Mouse (Mus musculus) neural tube, embryonic 12.5 days (tissue): ENCODE results near the gene Marveld2. TPM values are rescaled to one million over a fixed set of nuclear protein-coding genes. Genes with fewer than 3 reads are reported as not detected.

Source experiments
- ATAC-seq: fragments of 200-750 bp; cut with Nextera tagmentation; 2 replicates; pipeline ENCODE4 v1.8.0; 2017; ENCODE audit warnings: low read depth, mild to moderate bottlenecking, moderate TSS enrichment, moderate library complexity; ENCODE audit not compliant: low FRiP score
- H3K27ac ChIP-seq: fragments of 300-500 bp; sonication (generic); 2 replicates; pipeline ENCODE4 v1.5.1; 2016
- H3K27me3 ChIP-seq: fragments of 300-500 bp; sonication (generic); replicated peaks from 2 replicates; pipeline ENCODE4 v1.6.1; 2016; ENCODE audit warnings: mild to moderate bottlenecking
- H3K36me3 ChIP-seq: fragments of 300-500 bp; sonication (generic); 2 replicates; pipeline ENCODE4 v1.6.1; 2016; ENCODE audit warnings: mild to moderate bottlenecking
- H3K4me1 ChIP-seq: fragments of 300-500 bp; sonication (generic); 2 replicates; pipeline ENCODE4 v1.6.1; 2016
- H3K4me2 ChIP-seq: fragments of 300-500 bp; sonication (generic); replicated peaks from 2 replicates; pipeline ENCODE4 v1.6.1; 2016; ENCODE audit warnings: mild to moderate bottlenecking
- H3K4me3 ChIP-seq: fragments of 300-500 bp; sonication (generic); 2 replicates; pipeline ENCODE4 v1.5.1; 2016
- H3K9ac ChIP-seq: fragments of 300-500 bp; sonication (generic); 2 replicates; pipeline ENCODE4 v1.6.1; 2016; ENCODE audit warnings: mild to moderate bottlenecking
- H3K9me3 ChIP-seq: fragments of 300-500 bp; sonication (generic); 2 replicates; pipeline ENCODE4 v1.6.1; 2016; ENCODE audit warnings: mild to moderate bottlenecking
- WGBS: fragments of 180-500 bp; shearing (Covaris S2); methylation state at CpG from one replicate; pipeline ENCODE4 v1.1.7; 2016; 5-methylcytosine and 5-hydroxymethylcytosine counted together
- polyA plus RNA-seq: library from polyadenylated mRNA; unstranded; fragments of >200 nt; fragmentation: Nextera tagmentation; extraction: Ambion mirVana; gene quantifications from 2 replicates; pipeline ENCODE4 v1.2.1, GENCODE M21; 2016

The Marveld2 gene
- polyA plus RNA-seq, 1 experiment from 2014 or later: 2.1 TPM

DNA sequence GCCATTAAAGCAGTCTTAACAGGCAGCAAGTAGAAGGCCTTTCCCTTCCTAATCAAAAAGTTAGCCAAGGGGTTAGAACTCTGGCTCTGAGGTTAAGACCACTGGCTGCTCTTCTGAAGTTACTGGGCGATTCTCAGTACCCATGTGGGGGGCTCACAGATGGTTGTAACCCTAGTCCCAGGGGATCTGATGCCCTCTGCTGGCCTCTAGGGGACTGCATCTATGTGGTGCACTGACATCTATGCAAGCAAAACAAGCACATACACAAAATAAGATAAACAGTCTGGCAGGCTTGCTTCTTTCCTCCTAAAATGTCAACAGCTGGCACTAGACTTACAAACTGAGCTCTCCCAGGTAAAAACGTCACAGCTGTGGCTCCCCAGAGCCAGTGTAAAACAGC is 3.9 kb downstream of the Marveld2 start:
- Histone ChIP-seq H3K4me3 (no peak overlapping the region), H3K4me1 (peaks cover 8% of the 10 kb centered on the region)

DNA sequence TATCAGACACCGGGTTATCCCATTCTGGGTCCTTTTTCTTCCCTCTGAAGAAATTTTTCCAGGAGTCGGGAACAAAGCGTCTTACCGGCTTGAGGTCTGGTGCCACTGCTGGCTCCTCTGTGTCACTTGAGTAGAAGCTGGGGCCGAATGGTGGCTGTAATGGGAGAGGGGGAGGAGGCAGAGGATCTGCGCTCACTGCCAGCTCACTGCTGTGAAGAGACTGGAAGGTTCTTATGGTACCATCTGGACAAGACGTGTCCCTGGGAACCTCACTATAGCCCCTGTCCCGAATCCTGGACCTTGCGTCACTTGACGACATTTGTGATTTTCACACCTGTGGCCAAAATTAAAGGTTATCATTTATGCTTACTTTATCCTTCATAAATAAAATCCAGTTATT is 4.5 kb downstream of the Marveld2 start:
- Histone ChIP-seq H3K4me2 (no peak overlapping the region), H3K36me3 (no peaks in the 10 kb centered on the region), H3K27ac (no peak overlapping the region), H3K27me3 (peaks cover 9% of the 10 kb centered on the region), H3K9me3 (peaks cover 5% of the 10 kb centered on the region; the same call in 1 of the 2 replicates), H3K4me1 (peaks cover 8% of the 10 kb centered on the region), H3K9ac (no peak overlapping the region), H3K4me3 (no peak overlapping the region)
- no peak for ATAC-seq
- WGBS: 93% methylated on average over 10 of the region's 10 CpGs

More for the DNA sequence above, 3.9 kb downstream of the Marveld2 start:
- Histone ChIP-seq H3K9me3 (peaks cover 1% of the 10 kb centered on the region; the same call in 1 of the 2 replicates), H3K9ac (no peak overlapping the region), H3K27ac (no peak overlapping the region), H3K36me3 (peaks cover 5% of the 10 kb centered on the region), H3K27me3 (peaks cover 15% of the 10 kb centered on the region), H3K4me2 (no peak overlapping the region)
- no peak for ATAC-seq
- WGBS: 62% methylated on average over 2 of the region's 2 CpGs

DNA sequence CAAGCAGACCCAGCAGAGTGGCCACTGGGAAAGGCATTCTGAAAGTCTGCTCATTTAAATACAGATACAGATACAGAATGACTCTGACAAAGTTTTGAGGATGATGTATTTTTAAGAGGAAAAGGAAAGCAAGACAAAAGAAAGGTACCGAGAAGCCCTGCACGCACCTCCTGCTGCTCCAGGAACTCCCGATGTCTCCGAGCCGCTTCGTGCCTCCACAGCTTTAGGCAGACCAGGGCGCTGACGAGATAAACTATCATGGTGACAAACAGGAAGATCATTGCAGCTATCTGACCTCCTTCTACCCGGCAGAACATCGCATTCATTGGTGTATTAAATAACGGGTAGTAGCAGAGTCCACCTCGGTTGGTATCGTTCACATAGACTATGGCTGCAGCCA is 5.5 kb downstream of the Marveld2 start:
- no peak for ATAC-seq
- Histone ChIP-seq H3K27ac (no peak overlapping the region), H3K4me2 (no peak overlapping the region), H3K4me3 (no peak overlapping the region), H3K27me3 (peaks cover 2% of the 10 kb centered on the region), H3K9me3 (peaks cover 5% of the 10 kb centered on the region; the same call in 1 of the 2 replicates), H3K4me1 (peaks cover under 1% of the 10 kb centered on the region; the same call in 1 of the 2 replicates), H3K36me3 (no peaks in the 10 kb centered on the region), H3K9ac (no peak overlapping the region)
- WGBS: 93% methylated on average over 13 of the region's 13 CpGs

DNA sequence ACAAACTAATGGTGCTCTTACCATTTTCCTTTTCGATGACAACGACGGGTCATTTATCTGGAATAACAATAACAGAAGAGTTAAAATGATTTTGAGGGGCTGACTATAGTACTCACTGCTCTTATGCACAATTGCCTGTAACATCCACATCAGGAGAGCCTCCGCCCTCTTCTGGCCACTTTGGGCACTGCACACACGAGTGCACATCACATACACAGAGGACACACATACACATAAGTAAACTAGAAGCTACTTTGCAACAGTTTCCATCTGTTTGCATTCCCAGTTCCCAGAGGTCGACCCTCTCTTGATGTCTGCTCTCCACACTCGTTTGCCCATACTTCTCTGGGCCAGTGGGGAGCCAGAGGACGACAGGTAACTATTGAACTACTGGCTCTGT is 9.0 kb downstream of the Marveld2 start:
- Histone ChIP-seq H3K27ac (no peak overlapping the region), H3K9me3 (peaks cover 5% of the 10 kb centered on the region; the same call in 1 of the 2 replicates), H3K36me3 (no peaks in the 10 kb centered on the region), H3K27me3 (no peaks in the 10 kb centered on the region), H3K4me2 (no peak overlapping the region), H3K9ac (no peak overlapping the region), H3K4me1 (no peaks in the 10 kb centered on the region), H3K4me3 (no peak overlapping the region)
- 90% methylated on average over 8 of the region's 8 CpGs for WGBS
- ATAC-seq: no peak

DNA sequence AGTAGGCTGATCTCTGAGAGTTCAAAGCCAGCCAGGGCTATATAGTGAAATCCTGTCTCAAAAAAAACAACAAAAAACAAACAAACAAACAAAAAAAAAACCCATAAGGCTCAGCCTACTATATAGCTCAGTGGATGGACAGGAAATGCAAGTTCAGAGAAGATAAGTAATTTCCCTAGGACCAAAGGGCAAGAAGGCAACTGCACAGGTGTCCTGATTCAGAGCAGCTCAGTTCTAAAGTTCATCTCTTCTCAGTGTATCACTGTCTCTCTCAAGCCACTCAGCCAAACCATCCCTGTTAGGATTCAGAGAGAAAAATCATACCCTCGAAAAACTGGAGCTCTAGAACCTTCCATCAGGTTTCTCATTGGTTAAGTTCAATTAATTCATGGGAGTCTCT is 10.9 kb downstream of the Marveld2 start:
- H3K27ac ChIP-seq: no peak overlapping the region

DNA sequence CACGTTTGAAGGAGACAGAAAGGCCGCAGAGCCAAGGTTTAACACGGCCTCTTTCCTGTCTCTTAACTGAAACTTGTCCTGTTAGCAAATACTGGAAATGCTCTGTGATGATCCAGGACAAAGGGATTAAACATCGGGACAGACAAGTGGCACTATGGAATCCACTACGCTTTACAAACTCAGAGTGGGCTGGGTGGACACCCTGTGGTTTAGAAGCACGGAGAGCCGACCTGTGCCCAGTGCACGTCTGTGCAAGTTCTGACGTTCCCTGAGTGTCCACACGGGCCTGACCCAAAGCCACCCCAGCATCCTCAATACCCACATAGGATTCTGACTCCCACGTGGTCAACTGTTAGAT is 13.1 kb downstream of the Marveld2 start:
- H3K9me3 ChIP-seq: peaks cover 5% of the 10 kb centered on the region; the same call in 1 of the 2 replicates
- no peaks in the 10 kb centered on the region for H3K4me1 ChIP-seq
- no peaks in the 10 kb centered on the region for H3K27me3 ChIP-seq
- no peak overlapping the region for H3K4me3 ChIP-seq
- 90% methylated on average over 11 of the region's 11 CpGs for WGBS
- H3K9ac ChIP-seq: no peak overlapping the region
- H3K4me2 ChIP-seq: no peak overlapping the region
- no peak for ATAC-seq
- no peak overlapping the region for H3K27ac ChIP-seq
- no peaks in the 10 kb centered on the region for H3K36me3 ChIP-seq

More for the DNA sequence above, 10.9 kb downstream of the Marveld2 start:
- Histone ChIP-seq H3K9me3 (peaks cover 5% of the 10 kb centered on the region; the same call in 1 of the 2 replicates), H3K4me1 (no peaks in the 10 kb centered on the region), H3K4me2 (no peak overlapping the region), H3K4me3 (no peak overlapping the region), H3K9ac (no peak overlapping the region), H3K36me3 (no peaks in the 10 kb centered on the region), H3K27me3 (no peaks in the 10 kb centered on the region)
- ATAC-seq: no peak
- WGBS: 77% methylated on average over 1 of the region's 1 CpGs

DNA sequence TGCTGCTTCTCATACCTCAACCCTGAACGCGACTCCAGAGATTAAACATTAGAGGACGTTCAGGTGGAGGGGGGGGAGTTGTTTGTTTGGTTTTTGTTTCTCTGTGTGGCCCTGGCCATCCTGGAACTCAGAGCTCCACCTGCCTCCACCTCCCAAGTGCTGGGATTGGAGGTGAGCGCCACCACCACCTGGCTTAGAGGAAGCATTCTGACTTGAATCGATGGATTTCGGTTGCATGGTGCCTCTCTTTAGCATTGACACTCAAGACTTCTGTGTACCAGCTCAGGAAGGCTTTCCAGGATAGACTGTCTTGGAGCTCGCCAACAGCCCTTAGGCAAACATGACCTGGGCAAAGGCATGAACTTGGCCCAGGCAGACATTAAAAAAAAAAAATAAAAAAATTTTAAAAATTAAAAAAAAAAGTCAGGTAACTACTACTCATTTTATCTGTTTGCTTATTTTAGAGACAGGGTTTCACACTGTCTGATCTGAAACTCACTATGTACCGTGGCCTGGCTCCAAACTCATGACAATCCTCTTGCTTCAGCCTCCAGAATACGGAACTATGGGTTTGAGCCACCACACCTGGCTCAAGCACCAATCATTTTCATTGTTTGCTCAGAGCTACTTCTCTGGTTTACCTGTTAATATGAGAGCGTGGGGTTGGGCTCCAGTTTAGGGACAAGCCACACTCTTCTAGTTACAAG is 13.6 kb downstream of the Marveld2 start:
- Histone ChIP-seq H3K27me3 (no peaks in the 10 kb centered on the region), H3K27ac (no peak overlapping the region), H3K4me3 (no peak overlapping the region), H3K9ac (no peak overlapping the region), H3K4me2 (no peak overlapping the region), H3K9me3 (peaks cover 5% of the 10 kb centered on the region; the same call in 1 of the 2 replicates), H3K4me1 (no peaks in the 10 kb centered on the region), H3K36me3 (no peaks in the 10 kb centered on the region)
- no peak for ATAC-seq
- 87% methylated on average over 10 of the region's 10 CpGs for WGBS

DNA sequence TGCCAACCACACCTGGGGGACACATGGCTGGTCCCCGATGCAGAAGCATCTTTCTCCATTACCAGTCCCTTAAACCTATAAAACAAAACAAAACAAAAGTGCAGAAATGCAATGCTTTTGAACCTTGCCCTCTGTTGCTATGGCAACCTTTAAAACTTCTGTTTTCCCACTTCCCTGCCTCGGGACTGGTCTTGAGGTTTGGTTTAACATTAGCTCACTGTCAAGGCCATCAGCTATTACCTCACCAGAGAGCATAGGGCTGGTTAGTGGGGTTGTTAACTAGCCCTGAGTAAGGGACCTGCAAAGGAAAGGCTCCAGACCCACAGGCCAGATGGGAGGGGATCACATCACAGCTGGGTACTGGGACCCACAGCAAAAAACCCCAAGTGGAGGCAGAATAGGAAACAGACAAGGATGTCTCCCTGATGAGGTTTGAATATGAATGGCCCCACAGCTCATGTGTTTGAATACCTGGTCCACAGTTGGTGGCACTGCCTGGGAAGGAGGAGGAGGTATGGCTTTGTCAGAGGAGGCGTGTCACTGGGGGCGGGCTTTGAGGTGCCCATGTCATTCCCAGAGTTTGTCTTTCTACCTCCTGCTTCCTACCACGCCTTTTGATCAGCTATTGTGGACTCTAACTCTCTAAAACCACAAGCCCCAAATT is 14.4 kb downstream of the Marveld2 start:
- H3K4me2 ChIP-seq: no peak overlapping the region
- no peak for ATAC-seq
- no peak overlapping the region for H3K4me3 ChIP-seq
- 61% methylated on average over 5 of the region's 5 CpGs for WGBS
- H3K9me3 ChIP-seq: no peaks in the 10 kb centered on the region
- no peak overlapping the region for H3K9ac ChIP-seq
- no peaks in the 10 kb centered on the region for H3K4me1 ChIP-seq
- no peak overlapping the region for H3K27ac ChIP-seq
- H3K36me3 ChIP-seq: no peaks in the 10 kb centered on the region
- H3K27me3 ChIP-seq: no peaks in the 10 kb centered on the region

DNA sequence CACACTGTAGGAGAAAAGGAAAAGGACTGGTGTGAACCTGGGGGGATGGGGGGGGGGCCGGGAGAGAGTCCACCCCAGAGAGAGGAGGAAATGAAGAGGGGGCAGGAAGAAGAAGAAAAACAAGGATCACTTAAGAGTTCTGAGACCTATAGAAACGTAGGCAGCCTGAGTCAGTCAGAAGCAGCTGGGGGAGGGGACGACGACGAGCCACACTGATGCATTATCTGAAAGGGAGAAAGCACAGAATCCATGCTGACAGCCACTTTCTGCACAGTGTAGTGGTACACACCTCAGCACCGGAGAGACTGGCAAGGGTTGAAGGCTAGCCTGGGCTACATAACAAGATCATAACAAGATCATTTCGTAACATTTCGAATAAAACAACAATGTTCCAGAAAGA is 15.7 kb downstream of the Marveld2 start:
- WGBS: 72% methylated on average over 8 of the region's 8 CpGs
- H3K4me3 ChIP-seq: no peak overlapping the region
- H3K4me1 ChIP-seq: no peaks in the 10 kb centered on the region
- H3K36me3 ChIP-seq: no peaks in the 10 kb centered on the region
- H3K9ac ChIP-seq: no peak overlapping the region
- ATAC-seq: no peak
- H3K27me3 ChIP-seq: no peaks in the 10 kb centered on the region
- no peak overlapping the region for H3K27ac ChIP-seq
- H3K4me2 ChIP-seq: no peak overlapping the region
- no peaks in the 10 kb centered on the region for H3K9me3 ChIP-seq

DNA sequence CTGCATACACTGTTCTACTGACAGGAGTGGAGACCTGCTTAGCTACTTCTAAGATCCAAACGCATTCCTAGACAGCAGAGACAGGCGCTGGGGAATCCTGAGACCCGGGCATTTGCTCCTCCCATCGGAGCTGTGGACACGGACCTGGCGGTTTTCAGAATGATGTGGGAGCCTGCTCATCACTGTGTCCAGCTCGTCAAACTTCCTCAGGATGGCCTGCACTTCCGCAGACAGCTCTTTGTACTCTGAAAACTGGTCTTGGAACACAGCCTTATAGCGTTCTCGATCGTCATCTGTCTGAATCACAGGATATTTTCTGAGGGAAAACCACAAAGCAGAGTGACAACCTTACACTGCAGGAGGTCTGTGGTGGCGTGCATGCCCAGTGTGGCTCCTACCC is 16.5 kb downstream of the Marveld2 start:
- H3K27me3 ChIP-seq: no peaks in the 10 kb centered on the region
- no peaks in the 10 kb centered on the region for H3K9me3 ChIP-seq
- WGBS: 84% methylated on average over 12 of the region's 12 CpGs
- no peak overlapping the region for H3K4me3 ChIP-seq
- H3K9ac ChIP-seq: no peak overlapping the region
- H3K4me1 ChIP-seq: no peaks in the 10 kb centered on the region
- no peak overlapping the region for H3K4me2 ChIP-seq
- no peak overlapping the region for H3K27ac ChIP-seq
- no peaks in the 10 kb centered on the region for H3K36me3 ChIP-seq
- ATAC-seq: no peak

DNA sequence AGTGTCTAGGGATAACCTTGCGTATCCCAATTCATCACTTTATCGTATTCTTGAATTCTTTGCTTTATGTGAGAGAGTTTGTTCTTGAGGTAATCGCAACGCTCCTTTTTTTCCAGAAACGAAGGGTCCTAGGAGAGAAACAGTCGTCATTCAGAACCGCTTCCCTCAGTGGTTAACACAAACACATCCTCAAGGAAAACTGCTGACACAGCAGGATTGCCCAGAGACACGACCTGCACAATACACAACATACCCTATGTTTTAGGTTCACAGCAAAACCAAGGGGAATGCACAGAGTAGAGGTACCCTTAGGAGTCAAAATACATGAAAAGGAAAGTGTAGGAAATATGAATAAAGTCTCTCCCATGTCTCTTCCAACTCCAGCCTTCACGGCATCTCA is 19.5 kb downstream of the Marveld2 start:
- Histone ChIP-seq H3K4me2 (no peak overlapping the region), H3K27me3 (no peaks in the 10 kb centered on the region), H3K4me1 (no peaks in the 10 kb centered on the region), H3K9ac (no peak overlapping the region), H3K9me3 (no peaks in the 10 kb centered on the region), H3K4me3 (no peak overlapping the region), H3K36me3 (no peaks in the 10 kb centered on the region), H3K27ac (no peak overlapping the region)
- 84% methylated on average over 9 of the region's 9 CpGs for WGBS
- no peak for ATAC-seq

DNA sequence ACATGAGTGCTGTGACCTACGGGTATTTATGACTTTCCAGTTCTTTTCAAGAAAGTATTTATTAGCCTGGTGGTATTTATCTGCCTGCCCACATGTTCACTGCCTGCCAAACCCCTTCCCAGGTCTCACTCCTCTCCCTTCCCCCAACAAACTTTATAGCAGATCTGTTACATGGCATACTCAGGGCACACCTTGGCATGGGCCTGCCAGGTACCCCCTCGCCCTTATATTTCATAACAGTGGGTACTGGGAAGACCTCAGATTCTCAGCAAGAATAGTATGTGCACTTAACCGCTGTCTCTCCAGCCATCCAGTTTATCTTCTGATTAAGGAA is 21.3 kb downstream of the Marveld2 start:
- H3K4me2 ChIP-seq: no peak overlapping the region
- H3K27me3 ChIP-seq: no peaks in the 10 kb centered on the region
- H3K4me3 ChIP-seq: no peak overlapping the region
- no peak for ATAC-seq
- WGBS: 74% methylated on average over 3 of the region's 3 CpGs
- H3K9me3 ChIP-seq: no peaks in the 10 kb centered on the region
- no peak overlapping the region for H3K27ac ChIP-seq
- no peaks in the 10 kb centered on the region for H3K36me3 ChIP-seq
- H3K4me1 ChIP-seq: no peaks in the 10 kb centered on the region
- H3K9ac ChIP-seq: no peak overlapping the region
